13 mouse cellular contexts compared by ENCODE assay signal in the genomic region with DNA sequence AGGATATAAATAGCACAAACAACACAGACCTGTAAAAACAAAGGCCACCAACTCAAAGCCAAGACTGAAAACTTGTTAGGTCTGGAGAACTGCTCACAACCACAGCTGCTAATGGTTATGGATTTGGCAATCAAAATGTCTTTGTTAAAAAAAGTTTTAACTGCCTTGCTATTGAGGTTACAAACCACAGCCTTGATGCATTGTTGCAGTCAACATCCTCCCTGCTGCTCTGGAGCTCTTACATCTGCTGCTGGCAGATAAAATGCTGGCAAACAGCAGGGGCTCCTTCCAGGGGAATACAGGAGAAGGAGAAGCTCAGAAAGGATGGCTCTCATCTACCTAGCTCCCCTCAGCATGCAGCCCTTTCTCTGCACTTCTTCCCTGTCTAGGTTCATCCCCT. TPM values are rescaled to one million over a fixed set of nuclear protein-coding genes. Genes with fewer than 3 reads are reported as not detected.
DNase-seq lines count a peak whose midpoint lies in the region; ATAC-seq and TF ChIP-seq lines count a peak whose summit lies in the region.
"Had no signal": no experiment of that assay in that cellular context is flagged by ENCODE, and none has a peak within 500 bp of the region (broad histone marks: within the 10 kb centered on the region; RNA-seq: fewer than 3 reads in every experiment).

No protein-coding gene starts in this region.

- H3K4me2 ChIP-seq in liver, postnatal 0 days (ENCODE audit: low read depth, low read length) = no peak overlapping the region
- H3K4me2 ChIP-seq: midbrain, embryonic 15.5 days had no signal

- intact Hi-C loops in gastrocnemius, adult 2 months (cut with DNase I) = loop anchor here (5.0 kb wide), 1 partner anchor 151 kb away; no protein-coding TSS in a partner anchor

- H3K4me1 ChIP-seq in liver, postnatal 0 days (ENCODE audit: insufficient read depth) = peaks cover 12% of the 10 kb centered on the region

- no peak for ATAC-seq in liver, postnatal 0 days
- ATAC-seq: intestine, embryonic 16.5 days; midbrain, embryonic 15.5 days had no signal

- H3K36me3 ChIP-seq in liver, postnatal 0 days (replicated peaks; ENCODE audit: insufficient read depth, low read length) = peaks cover 14% of the 10 kb centered on the region; the same call in 1 of the 2 replicates
- H3K36me3 ChIP-seq: midbrain, embryonic 15.5 days had no signal

- peak; percentile 12 for DNase-seq in gastrocnemius, postnatal 25 days
- no peak for DNase-seq in gastrocnemius, adult 2 months
- DNase-seq in liver = peak; percentile 28
- no peak for DNase-seq in liver, postnatal 0 days
- peak; percentile 70 for DNase-seq in Muller cell, postnatal 12 days (ENCODE audit: inconsistent ontology term)
- peak; percentile 32 for DNase-seq in heart, postnatal 4 days
- DNase-seq in layer of hippocampus, postnatal 25 days (ENCODE audit: extremely low spot score in 1 of 2, low spot score in 1 of 2) = no peak
- DNase-seq in left cerebral cortex, adult 18-20 months (ENCODE audit: low spot score in 2 of 2) = no peak
- DNase-seq: left cerebral cortex, postnatal 4 days; right cerebral cortex, postnatal 14 days had no signal

- no peaks in the 10 kb centered on the region for H3K27me3 ChIP-seq in liver, postnatal 0 days (ENCODE audit: insufficient read depth, low read length)
- H3K27me3 ChIP-seq: midbrain, embryonic 15.5 days had no signal

- no peak overlapping the region for H3K9ac ChIP-seq in liver, postnatal 0 days (replicated peaks)
- H3K9ac ChIP-seq: midbrain, embryonic 15.5 days had no signal

- H3K4me3 ChIP-seq in gastrocnemius, adult 2 months = no peak overlapping the region
- no peak overlapping the region for H3K4me3 ChIP-seq in liver, postnatal 0 days (ENCODE audit: low read depth, low read length)
- H3K4me3 ChIP-seq: midbrain, embryonic 15.5 days had no signal

- no peak for TF ChIP-seq CTCF in gastrocnemius, adult 2 months (IDR thresholded peaks at IDR 0.05)
- TF ChIP-seq CTCF in liver, postnatal 0 days (IDR thresholded peaks at IDR 0.05; ENCODE audit: low read depth) = no peak

- no peaks in the 10 kb centered on the region for H3K9me3 ChIP-seq in liver, postnatal 0 days (ENCODE audit: low read length)
- H3K9me3 ChIP-seq: midbrain, embryonic 15.5 days had no signal

- TF ChIP-seq EP300 in liver, postnatal 0 days (IDR thresholded peaks at IDR 0.05; ENCODE audit: low read depth) = no peak

- H3K27ac ChIP-seq in gastrocnemius, adult 2 months = no peak overlapping the region
- H3K27ac ChIP-seq in liver, postnatal 0 days (ENCODE audit: low read depth) = no peak overlapping the region
- H3K27ac ChIP-seq: midbrain, embryonic 15.5 days had no signal

RNA-seq across cellular contexts. Expression of gene Zfp609, which starts 20.8 kb away (rescaled TPM):
- 10 to 100 TPM; 15.1 to 20.6 TPM for total RNA-seq in gastrocnemius, postnatal 25 days (2021)
- 10 to 100 TPM; 18.4 to 21.1 TPM for total RNA-seq in gastrocnemius, adult 2 months (2021)
- polyA plus RNA-seq in liver, postnatal 0 days (2015; fragmentation: Nextera tagmentation; extraction: Ambion mirVana) = 2.0 and 2.8 TPM in 2 replicates
- total RNA-seq in heart, postnatal 4 days (2021) = 10 to 100 TPM; 45.1 to 46.2 TPM
- total RNA-seq in layer of hippocampus, postnatal 25 days (2021) = 10 to 100 TPM; 42.9 to 54.3 TPM
- total RNA-seq in left cerebral cortex, adult 18-20 months (2021) = 10 to 100 TPM; 50.7 to 53.7 TPM

RNA-seq across cellular contexts. Expression of gene Pclaf, which starts 41.9 kb away (rescaled TPM):
- under 1 TPM; 0.28 to 0.94 TPM for total RNA-seq in gastrocnemius, postnatal 25 days (2021)
- total RNA-seq in gastrocnemius, adult 2 months (2021) = not detected
- polyA plus RNA-seq in liver, postnatal 0 days (2015; fragmentation: Nextera tagmentation; extraction: Ambion mirVana) = 55.8 and 61.7 TPM in 2 replicates
- total RNA-seq in heart, postnatal 4 days (2021) = 10 to 100 TPM; 34.9 to 38.3 TPM
- total RNA-seq in layer of hippocampus, postnatal 25 days (2021) = 1 to 10 TPM; 1.2 to 1.4 TPM
- total RNA-seq in left cerebral cortex, adult 18-20 months (2021) = under 1 TPM in 1 of 2 experiments, not detected in 1; 0.28 TPM
- total RNA-seq: gastrocnemius, adult 8-10 months had no signal

Comparison
In these comparisons a context has a peak if more than half of its experiments do, and no peak if none do; other contexts are left out.
1. DNase-seq: peak in gastrocnemius, postnatal 25 days (single experiment), liver (single experiment), Muller cell, postnatal 12 days (single experiment) and heart, postnatal 4 days (single experiment); none in gastrocnemius, adult 2 months (single experiment), liver, postnatal 0 days (single experiment), layer of hippocampus, postnatal 25 days (0 of 2) and left cerebral cortex, adult 18-20 months (0 of 2).
2. RNA of gene Pclaf, which starts 41.9 kb away (total RNA-seq): 34.9 to 38.3 TPM in heart, postnatal 4 days; 1.2 to 1.4 TPM in layer of hippocampus, postnatal 25 days, 0.28 to 0.94 TPM in gastrocnemius, postnatal 25 days, 0.28 TPM in left cerebral cortex, adult 18-20 months and not detected in gastrocnemius, adult 2 months; every median in the first group is over 10 times any median in the second.